Mouse (Mus musculus): ENCODE measurements around the gene Hyal4.

The Hyal4 gene

GRCm38 (mm10) chr6:24748029-24748428 is at the start of gene Hyal4:
Gene Hyal4 (plus strand): TSS chr6:24748329.
- no peak for DNase-seq (ENCODE audit: low spot score in 2 of 2)

- DNase-seq (ENCODE audit: low spot score in 2 of 2), result no peak
Measured at GRCm38 (mm10) chr6:24707090-24707489, 41.0 kb upstream of the Hyal4 start.

- no peak for DNase-seq (ENCODE audit: low spot score in 2 of 2)
Measured at GRCm38 (mm10) chr6:24707499-24707898, 40.6 kb upstream of the Hyal4 start.

GRCm38 (mm10) chr6:24721317-24722099 is 26.6 kb upstream of the Hyal4 start:
- no peak for DNase-seq (ENCODE audit: low spot score in 2 of 2)

GRCm38 (mm10) chr6:24728130-24728529 is 20.0 kb upstream of the Hyal4 start:
- no peak for DNase-seq (ENCODE audit: low spot score in 2 of 2)

GRCm38 (mm10) chr6:24732945-24733344 is 15.2 kb upstream of the Hyal4 start, which contains the start of gene Hyal6:
Gene Hyal6 (plus strand): TSS chr6:24733245.
- DNase-seq (ENCODE audit: low spot score in 2 of 2), result no peak

- DNase-seq (ENCODE audit: low spot score in 2 of 2), result no peak
Measured at GRCm38 (mm10) chr6:24734565-24734964, 13.6 kb upstream of the Hyal4 start.

GRCm38 (mm10) chr6:24759281-24759680 is 11.2 kb downstream of the Hyal4 start:
- no peak for DNase-seq (ENCODE audit: low spot score in 2 of 2)

- DNase-seq (ENCODE audit: low spot score in 2 of 2), result no peak
Measured at GRCm38 (mm10) chr6:24766261-24766660, 18.1 kb downstream of the Hyal4 start.

- DNase-seq (ENCODE audit: low spot score in 2 of 2), result no peak
Measured at GRCm38 (mm10) chr6:24779182-24779581, 31.1 kb downstream of the Hyal4 start.

- DNase-seq (ENCODE audit: low spot score in 2 of 2), result no peak
Measured at GRCm38 (mm10) chr6:24790888-24791287, 42.8 kb downstream of the Hyal4 start, which contains the start of gene Spam1. Gene Spam1 (plus strand): TSS chr6:24791188.

Data from right cerebral cortex, postnatal 36 days (tissue).